Mouse (Mus musculus) left cerebral cortex, adult 2 months (tissue): ENCODE measurements around the gene Fstl3. TPM values are rescaled to one million over a fixed set of nuclear protein-coding genes. Genes with fewer than 3 reads are reported as not detected.
A peak's percentile ranks its signal among the peaks of the same experiment; 100 is the strongest.
"Not testable (repeated sequence)": the region's sequence is repeated elsewhere in the genome, so short reads cannot be mapped to it uniquely, and the experiment has no call there.

Experiments used
- DNase-seq, 2 experiments: peaks; one replicate each; pipeline ENCODE4 v3.0.0; 2021 to 2022; ENCODE audit warnings: low spot score in 2 of 2, mixed read lengths in 1 of 2; ENCODE audit errors: extremely low spot score in 1 of 2
- H3K27ac ChIP-seq: fragments of 200-600 bp; 2 replicates; pipeline ENCODE4 v1.8.1; 2022
- H3K4me3 ChIP-seq: fragments of 200-600 bp; 2 replicates; pipeline ENCODE4 v1.8.1; 2022
- CTCF ChIP-seq: fragments of 200-600 bp; IDR thresholded peaks from 2 replicates; pipeline ENCODE4 v1.8.1; 2022; ENCODE audit warnings: antibody characterized with exemption, mild to moderate bottlenecking, moderate library complexity
- intact Hi-C: fragments of 180-260 bp; cut with DNase I; formaldehyde crosslinking; loops from one replicate; pipeline ENCODE4 v1.15.1; 2025
- total RNA-seq, 2 experiments: library from RNA; stranded (reverse); gene quantifications; 2 replicates each; pipeline ENCODE4 v1.2.3; 2021

Fstl3 gene
- total RNA-seq, 2 experiments from 2014 or later: 2.5 to 2.6 TPM

- intact Hi-C loops: no loop called here
- DNase-seq: no peak
- Histone ChIP-seq H3K4me3 (peak overlapping the region; percentile 79; the same call in 1 of the 2 replicates), H3K27ac (no peak overlapping the region)
- no peak for TF ChIP-seq CTCF
These were observed 31.7 kb upstream of the Fstl3 start for GRCm38 (mm10) chr10:79745411-79745810.

- Histone ChIP-seq H3K4me3 (peak within 1 kb of the TSS; percentile 79), H3K27ac (peak within 1 kb of the TSS; percentile 34)
- peak; percentile 94 to 96 for DNase-seq
- intact Hi-C loops: no loop called here
- TF ChIP-seq CTCF: peak; percentile 58
These were observed 30.9 kb upstream of the Fstl3 start, which contains the start of gene Polrmt for GRCm38 (mm10) chr10:79745898-79746773. TSS of gene Polrmt (minus strand) at chr10:79746581.

GRCm38 (mm10) chr10:79746774-79747151 lies 30.3 kb upstream of the Fstl3 start:
- no peak for TF ChIP-seq CTCF
- H3K27ac ChIP-seq: no peak overlapping the region
- intact Hi-C loops: no loop called here

GRCm38 (mm10) chr10:79748496-79748895 lies 28.6 kb upstream of the Fstl3 start:
- Histone ChIP-seq H3K27ac (no peak overlapping the region), H3K4me3 (no peak overlapping the region)
- intact Hi-C loops: no loop called here
- no peak for DNase-seq
- no peak for TF ChIP-seq CTCF

More at GRCm38 (mm10) chr10:79746774-79747151, 30.3 kb upstream of the Fstl3 start:
- H3K4me3 ChIP-seq: peak overlapping the region; percentile 79
- no peak for DNase-seq

- no peak for TF ChIP-seq CTCF
- peak; percentile 80 to 82 for DNase-seq
- peak within 1 kb of the TSS; percentile 54 for H3K4me3 ChIP-seq
- H3K27ac ChIP-seq: peak within 1 kb of the TSS; percentile 60
- intact Hi-C loops: no loop called here
These were observed 22.1 kb upstream of the Fstl3 start, which contains the start of gene Fgf22 for GRCm38 (mm10) chr10:79754856-79755516. TSS of gene Fgf22 (plus strand) at chr10:79755076.

GRCm38 (mm10) chr10:79755854-79756253 lies 21.2 kb upstream of the Fstl3 start:
- intact Hi-C loops: no loop called here
- DNase-seq: no peak
- no peak for TF ChIP-seq CTCF

GRCm38 (mm10) chr10:79756660-79757059 lies 20.4 kb upstream of the Fstl3 start:
- Histone ChIP-seq H3K4me3 (no peak overlapping the region), H3K27ac (no peak overlapping the region)
- intact Hi-C loops: no loop called here
- DNase-seq: no peak
- TF ChIP-seq CTCF: no peak

More at GRCm38 (mm10) chr10:79755854-79756253, 21.2 kb upstream of the Fstl3 start:
- H3K4me3 ChIP-seq: no peak overlapping the region
- H3K27ac ChIP-seq: no peak overlapping the region

- H3K4me3 ChIP-seq, intact Hi-C loops, H3K27ac ChIP-seq, DNase-seq: not testable (repeated sequence)
These were observed 17.4 kb upstream of the Fstl3 start for GRCm38 (mm10) chr10:79759675-79760074.

GRCm38 (mm10) chr10:79760603-79761143 lies 16.4 kb upstream of the Fstl3 start:
- intact Hi-C loops: no loop called here
- DNase-seq: no peak
- Histone ChIP-seq H3K4me3 (no peak overlapping the region), H3K27ac (no peak overlapping the region)
- no peak for TF ChIP-seq CTCF

GRCm38 (mm10) chr10:79762875-79763274 lies 14.2 kb upstream of the Fstl3 start:
- TF ChIP-seq CTCF: no peak
- no peak for DNase-seq
- intact Hi-C loops: no loop called here

GRCm38 (mm10) chr10:79764234-79764633 lies 12.8 kb upstream of the Fstl3 start:
- Histone ChIP-seq H3K4me3 (peak overlapping the region; percentile 16; the same call in 1 of the 2 replicates), H3K27ac (no peak overlapping the region)
- no peak for TF ChIP-seq CTCF
- no peak for DNase-seq
- intact Hi-C loops: no loop called here

More at GRCm38 (mm10) chr10:79762875-79763274, 14.2 kb upstream of the Fstl3 start:
- H3K27ac ChIP-seq: no peak overlapping the region
- no peak overlapping the region for H3K4me3 ChIP-seq
